Mouse (Mus musculus) cerebellum, postnatal 25 days (tissue): ENCODE data around the gene Aqp5.

ENCODE experiments used
- DNase-seq, 2 experiments: peaks; one replicate each; pipeline ENCODE4 v3.0.0; 2021; ENCODE audit warnings: mixed read lengths in 2 of 2

Aqp5 gene

DNA sequence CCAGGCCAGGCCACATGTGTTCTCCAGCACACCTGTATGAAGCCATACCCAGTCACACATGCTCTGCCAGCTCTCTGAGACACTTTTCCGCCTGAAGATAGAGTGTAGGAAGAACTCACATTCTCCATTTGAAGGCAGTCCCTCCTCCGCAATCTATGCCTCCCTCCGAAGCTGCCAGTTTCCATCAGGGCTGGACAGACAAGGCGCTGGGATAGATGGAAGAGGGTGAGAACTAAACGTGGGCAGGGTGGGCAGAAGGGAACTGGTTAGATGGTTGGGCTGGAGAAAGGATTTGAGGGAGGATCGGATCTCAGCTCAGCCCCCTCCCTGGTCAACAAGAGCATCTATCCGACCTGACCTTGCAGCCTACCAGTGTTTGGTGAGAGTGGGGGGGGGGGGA lies 6.3 kb downstream of the Aqp5 start:
- peak in 1 of 2 experiments; percentile 34 for DNase-seq

GRCm38 (mm10) chr15:99597596-99597995 lies 7.0 kb downstream of the Aqp5 start:
- DNase-seq, result peak; percentile 26 to 32

DNA sequence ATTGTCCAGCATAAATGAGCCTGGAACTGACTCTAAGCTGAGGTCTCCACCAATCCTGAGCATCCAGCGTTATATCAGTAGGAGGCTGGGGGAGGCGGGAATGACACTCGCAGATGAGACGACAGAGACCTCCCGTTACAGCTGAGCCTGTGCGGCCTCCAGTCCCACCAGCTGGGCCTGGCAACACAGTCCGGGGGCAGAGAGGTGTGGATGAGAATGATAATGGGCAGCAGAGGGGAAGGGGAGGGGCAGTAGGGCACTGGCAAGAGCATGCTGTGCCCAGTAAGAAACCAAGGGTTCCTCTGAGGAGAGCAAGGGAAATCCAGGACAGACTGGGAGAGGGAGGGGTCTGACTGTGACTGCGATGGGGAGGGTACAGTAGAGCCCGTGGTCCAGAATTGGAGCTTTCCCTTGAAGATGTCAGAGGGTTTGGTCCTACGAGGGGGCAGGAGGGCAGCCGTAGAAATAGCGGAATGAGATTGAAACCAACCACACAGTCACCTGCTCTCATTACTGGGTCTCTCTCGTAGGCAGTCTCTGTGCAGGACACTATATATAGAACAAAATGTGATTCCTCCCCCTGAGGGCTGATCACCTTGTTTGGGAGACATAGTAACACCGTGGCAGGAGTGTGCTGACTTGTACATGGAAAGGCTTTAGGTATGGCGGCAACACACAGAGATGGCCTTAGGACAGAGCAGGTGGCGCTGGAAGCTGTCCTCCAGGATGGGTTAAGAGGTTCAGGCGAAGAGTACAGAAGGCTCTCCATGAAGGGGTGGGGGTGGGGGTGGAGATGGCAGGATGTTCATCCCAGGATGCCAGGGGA lies 8.9 kb downstream of the Aqp5 start:
- DNase-seq, result peak; percentile 71 to 75

- DNase-seq, result peak; percentile 86 to 90
Measured at GRCm38 (mm10) chr15:99600986-99601822, 10.6 kb downstream of the Aqp5 start, which contains the start of gene Aqp6. Gene Aqp6, plus strand, starts transcription at chr15:99601400.

- DNase-seq, result peak in 1 of 2 experiments; percentile 90
Measured at GRCm38 (mm10) chr15:99601823-99602120, 11.2 kb downstream of the Aqp5 start.

- DNase-seq, result peak; percentile 62
Measured at GRCm38 (mm10) chr15:99602206-99602820, 11.7 kb downstream of the Aqp5 start.

DNA sequence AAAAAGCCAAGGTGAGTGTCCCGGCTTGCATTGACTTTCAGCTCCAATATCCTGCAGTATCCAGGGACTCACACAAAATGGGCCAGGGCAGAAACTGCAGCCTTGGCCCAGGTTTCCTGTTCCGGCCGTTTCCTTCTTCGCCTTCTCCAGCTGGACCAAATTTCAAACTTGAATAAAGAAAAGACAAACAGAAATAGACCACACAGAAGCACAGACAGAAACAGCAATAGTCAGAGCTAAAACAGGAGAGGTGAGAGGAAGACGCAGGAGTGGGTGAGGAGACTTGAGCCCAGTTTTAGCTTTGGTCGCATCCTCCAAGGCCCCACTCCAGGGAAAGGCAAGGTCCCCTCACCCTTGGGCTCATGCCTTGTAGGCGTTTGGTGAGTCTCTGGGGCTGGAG lies 12.6 kb downstream of the Aqp5 start:
- DNase-seq, result peak in 1 of 2 experiments; percentile 28

DNA sequence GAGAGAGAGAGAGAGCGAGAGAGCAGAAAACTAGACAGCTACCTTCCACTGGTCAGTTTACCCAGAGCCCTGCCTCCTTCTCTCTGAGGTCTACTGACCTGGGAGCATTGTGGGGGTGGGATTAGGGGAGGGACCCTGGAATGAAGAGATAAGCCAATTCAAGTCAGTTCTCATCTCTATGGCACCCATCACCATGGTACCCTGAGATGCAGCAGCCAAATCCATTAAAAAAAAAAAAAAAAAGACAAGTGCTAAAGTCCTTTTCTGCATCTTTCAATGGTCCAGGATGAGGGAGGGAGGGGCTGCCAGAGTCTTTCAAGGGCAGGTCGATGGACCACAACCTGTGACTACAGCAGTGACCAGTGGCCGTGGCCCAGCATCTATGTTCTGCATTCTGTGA lies 15.0 kb downstream of the Aqp5 start:
- no peak for DNase-seq

GRCm38 (mm10) chr15:99606515-99606914 lies 15.9 kb downstream of the Aqp5 start:
- peak; percentile 24 to 38 for DNase-seq

GRCm38 (mm10) chr15:99607388-99608113 lies 17.0 kb downstream of the Aqp5 start:
- peak; percentile 41 to 45 for DNase-seq

- DNase-seq, result peak in 1 of 2 experiments; percentile 34
Measured at GRCm38 (mm10) chr15:99608382-99609125, 18.0 kb downstream of the Aqp5 start.

- peak in 1 of 2 experiments; percentile 26 for DNase-seq
Measured at GRCm38 (mm10) chr15:99611563-99611962, 21.0 kb downstream of the Aqp5 start.

- DNase-seq, result peak; percentile 23 to 34
Measured at GRCm38 (mm10) chr15:99614273-99614672, 23.7 kb downstream of the Aqp5 start.

DNA sequence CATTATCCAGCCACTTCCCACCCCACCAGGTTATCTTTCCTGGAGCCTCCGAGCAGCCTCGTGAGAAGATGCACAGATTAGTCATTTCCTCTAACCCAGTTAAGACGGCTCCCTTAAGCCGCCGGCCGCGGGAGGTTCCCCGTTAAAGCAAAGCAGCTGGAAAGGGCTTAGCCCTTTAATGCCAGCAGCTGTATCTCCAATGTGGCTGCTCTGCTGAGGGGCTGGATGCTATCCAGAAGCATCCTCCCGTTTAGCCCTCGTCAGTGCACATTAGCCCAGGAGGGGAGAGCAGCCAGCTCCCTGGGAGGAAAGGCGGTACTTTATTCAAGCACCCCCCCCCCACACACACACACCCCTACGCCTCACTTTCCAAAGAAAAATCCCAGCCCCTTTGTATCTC lies 24.2 kb downstream of the Aqp5 start:
- peak in 1 of 2 experiments; percentile 35 for DNase-seq

- peak; percentile 39 to 46 for DNase-seq
Measured at GRCm38 (mm10) chr15:99615246-99615645, 24.7 kb downstream of the Aqp5 start.

DNA sequence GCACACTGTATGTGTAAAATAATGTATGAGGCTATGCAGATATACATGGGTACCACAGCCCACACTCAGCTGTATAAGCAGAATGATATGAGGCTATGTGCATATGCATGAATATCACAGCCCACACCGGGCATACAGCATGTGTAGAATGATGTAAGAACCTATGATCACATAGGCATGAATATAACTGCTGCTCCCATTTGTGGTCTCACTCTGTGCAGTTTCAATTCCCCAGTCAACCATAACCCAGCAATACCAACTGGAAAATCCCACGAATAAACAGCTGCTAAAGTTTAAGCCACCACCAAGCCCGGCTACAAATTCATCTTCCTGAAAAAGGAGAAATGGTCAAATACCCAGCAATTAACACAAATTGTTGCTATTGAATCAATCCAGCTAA lies 28.0 kb downstream of the Aqp5 start:
- DNase-seq, result no peak

GRCm38 (mm10) chr15:99619821-99620220 lies 29.2 kb downstream of the Aqp5 start:
- DNase-seq, result peak; percentile 31 to 50

- no peak for DNase-seq
Measured at GRCm38 (mm10) chr15:99622063-99622462, 31.5 kb downstream of the Aqp5 start.

DNA sequence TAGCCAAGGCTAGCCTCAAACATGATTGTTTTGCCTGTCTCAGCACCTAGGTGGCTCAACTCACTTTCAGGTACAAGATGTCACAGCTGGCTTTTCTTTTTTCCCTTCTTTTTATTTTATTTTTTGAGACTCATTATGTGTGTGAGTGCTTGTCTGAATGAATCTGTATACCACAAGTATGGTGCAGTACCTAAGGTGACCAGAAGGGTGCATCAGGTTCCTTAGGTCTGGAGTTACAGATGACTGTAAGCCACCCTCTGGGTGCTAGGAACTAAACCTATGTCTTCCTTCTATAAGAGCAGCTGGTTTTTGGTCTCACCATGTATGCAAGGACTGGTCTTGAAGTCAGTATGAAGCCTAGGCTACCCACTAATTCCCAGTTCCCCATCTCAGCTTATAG lies 41.0 kb downstream of the Aqp5 start:
- no peak for DNase-seq

GRCm38 (mm10) chr15:99634702-99635101 lies 44.1 kb downstream of the Aqp5 start:
- DNase-seq, result no peak

DNA sequence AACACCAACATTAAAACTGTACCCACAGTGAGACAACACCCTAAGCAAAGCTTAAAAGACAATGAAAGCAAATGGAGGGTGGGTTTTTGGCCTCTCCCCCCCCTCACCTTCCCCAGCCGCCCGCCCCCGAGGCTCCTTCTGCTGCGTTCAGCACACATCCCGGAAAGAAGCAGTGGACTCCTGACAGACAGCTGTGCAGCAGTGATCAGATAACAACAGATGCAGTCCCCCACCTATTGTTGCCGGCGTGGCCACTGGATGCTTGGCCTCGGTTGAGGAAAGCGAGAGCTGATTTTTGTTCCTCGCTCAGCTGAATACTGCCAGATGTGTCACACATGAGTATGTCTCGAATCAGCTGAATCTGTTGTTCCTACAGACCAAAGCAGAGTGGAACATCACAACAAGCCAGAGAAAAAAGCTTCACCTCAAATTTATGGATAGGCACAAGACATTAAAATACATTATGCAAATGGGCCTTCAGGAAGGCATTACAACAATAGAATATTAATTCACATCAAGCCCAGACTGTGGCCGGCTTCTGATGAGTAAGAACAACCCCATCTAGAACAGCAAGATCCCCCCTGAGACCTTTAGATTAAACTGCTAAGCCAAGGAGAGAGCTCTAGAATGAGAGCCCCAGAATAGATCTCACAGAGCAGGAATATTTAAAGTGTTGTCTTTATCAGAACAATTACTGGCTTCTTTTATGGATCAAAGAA lies 47.0 kb downstream of the Aqp5 start:
- no peak for DNase-seq
